Mouse (Mus musculus) liver, embryonic 14.5 days (tissue): ENCODE measurements at regions not wholly inside any gene's neighbourhood (a gene's known extent, or its start where the extent isn't known, plus 50 kb on each side); places are given as distances from the start of the nearest gene placed in this dataset.

Experiments used
- ATAC-seq: fragments of 200-750 bp; cut with Nextera tagmentation; 2 replicates; pipeline ENCODE4 v1.8.0; 2017; ENCODE audit warnings: moderate number of reproducible peaks, mild to moderate bottlenecking, moderate library complexity; ENCODE audit not compliant: insufficient read depth
- DNase-seq, 3 experiments: peaks; one replicate each; pipeline ENCODE4 v3.0.0-alpha.2; 2012 to 2013; ENCODE audit warnings: low read depth in 3 of 3, low spot score in 3 of 3
- H3K27ac ChIP-seq: fragments of 300-500 bp; sonication (generic); 2 replicates; pipeline ENCODE4 v1.5.1; 2014; ENCODE audit warnings: moderate library complexity, mild to moderate bottlenecking, control low read depth, inconsistent platforms
- H3K27me3 ChIP-seq: fragments of 300-500 bp; sonication (generic); 2 replicates; pipeline ENCODE4 v1.6.1; 2014; ENCODE audit warnings: mild to moderate bottlenecking, low read length, moderate library complexity; ENCODE audit not compliant: control insufficient read depth, insufficient read depth
- H3K36me3 ChIP-seq: fragments of 300-500 bp; sonication (generic); replicated peaks from 2 replicates; pipeline ENCODE4 v1.6.1; 2014; ENCODE audit warnings: low read depth; ENCODE audit not compliant: control insufficient read depth, insufficient read depth
- H3K4me1 ChIP-seq, 2 experiments: fragments of 200-500 bp in 1 of 2; fragments of 300-500 bp in 1 of 2; sonication (generic) in 1 of 2; replicated peaks; 2 replicates each; pipeline ENCODE4 v1.6.1; 2012 to 2014; ENCODE audit warnings: antibody characterized with exemption in 1 of 2, inconsistent platforms in 1 of 2, low read length in 1 of 2; ENCODE audit not compliant: control insufficient read depth in 2 of 2, insufficient read depth in 2 of 2
- H3K4me2 ChIP-seq: fragments of 300-500 bp; sonication (generic); 2 replicates; pipeline ENCODE4 v1.6.1; 2014; ENCODE audit warnings: low read depth, mild to moderate bottlenecking, control low read depth, moderate library complexity
- H3K4me3 ChIP-seq, 2 experiments: fragments of 200-500 bp in 1 of 2; fragments of 300-500 bp in 1 of 2; sonication (generic) in 1 of 2; 2 replicates each; pipeline ENCODE4 v1.5.1; 2012 to 2014; ENCODE audit warnings: low read depth in 2 of 2, low read length in 2 of 2, mild to moderate bottlenecking in 2 of 2, control low read depth in 1 of 2, inconsistent platforms in 1 of 2, moderate library complexity in 1 of 2; ENCODE audit not compliant: insufficient read depth in 1 of 2
- H3K9ac ChIP-seq: fragments of 300-500 bp; sonication (generic); replicated peaks from 2 replicates; pipeline ENCODE4 v1.6.1; 2014; ENCODE audit warnings: mild to moderate bottlenecking, control low read depth, moderate library complexity
- H3K9me3 ChIP-seq: fragments of 300-500 bp; sonication (generic); 2 replicates; pipeline ENCODE4 v1.6.1; 2016; ENCODE audit warnings: low read length, mixed read lengths; ENCODE audit not compliant: control insufficient read depth
- CTCF ChIP-seq: IDR thresholded peaks from 2 replicates; pipeline ENCODE4 v1.5.1; 2016; ENCODE audit warnings: antibody characterized with exemption, low read depth, control low read depth
- EP300 ChIP-seq: IDR thresholded peaks from 2 replicates; pipeline ENCODE4 v1.6.1; 2016; ENCODE audit warnings: antibody characterized with exemption, low read depth
- WGBS: fragments of 180-500 bp; shearing (Covaris S2); extraction: QIAGEN DNeasy Blood & Tissue Kit; methylation state at CpG from one replicate; pipeline ENCODE4 v1.1.7; 2014; ENCODE audit not compliant: insufficient replicate concordance; 5-methylcytosine and 5-hydroxymethylcytosine counted together

DNA sequence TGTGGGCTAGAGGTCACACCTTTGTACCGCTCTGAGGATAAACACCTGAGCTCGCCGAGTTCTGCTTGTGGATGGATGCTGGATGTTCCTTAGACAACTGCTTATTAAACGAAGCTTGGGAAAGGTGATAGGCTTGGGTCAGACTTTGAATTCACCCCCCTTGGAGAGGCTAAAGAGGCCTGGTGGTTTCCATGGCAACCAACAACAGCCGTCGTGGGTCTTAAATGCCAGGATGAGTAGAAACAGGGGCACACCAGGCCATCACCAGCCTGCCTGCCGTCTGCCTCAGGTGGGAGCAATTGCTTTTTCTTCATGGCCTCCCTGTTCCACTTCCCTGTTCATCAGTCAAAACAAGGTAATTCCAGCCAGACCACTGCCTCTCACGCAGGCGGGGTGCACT, 504.1 kb downstream of the Tbc1d22a start:
- H3K4me2 ChIP-seq: no peak overlapping the region
- no peaks in the 10 kb centered on the region; the same call in 1 of the 2 replicates for H3K9me3 ChIP-seq
- H3K9ac ChIP-seq: no peak overlapping the region
- no peak for TF ChIP-seq EP300
- TF ChIP-seq CTCF: no peak
- no peaks in the 10 kb centered on the region for H3K36me3 ChIP-seq
- H3K27me3 ChIP-seq: no peaks in the 10 kb centered on the region
- ATAC-seq: no peak
- no peak overlapping the region for H3K4me3 ChIP-seq
- no peak for DNase-seq
- H3K4me1 ChIP-seq: no peaks in the 10 kb centered on the region
- 49% methylated on average over 9 of the region's 9 CpGs for WGBS
- H3K27ac ChIP-seq: no peak overlapping the region

DNA sequence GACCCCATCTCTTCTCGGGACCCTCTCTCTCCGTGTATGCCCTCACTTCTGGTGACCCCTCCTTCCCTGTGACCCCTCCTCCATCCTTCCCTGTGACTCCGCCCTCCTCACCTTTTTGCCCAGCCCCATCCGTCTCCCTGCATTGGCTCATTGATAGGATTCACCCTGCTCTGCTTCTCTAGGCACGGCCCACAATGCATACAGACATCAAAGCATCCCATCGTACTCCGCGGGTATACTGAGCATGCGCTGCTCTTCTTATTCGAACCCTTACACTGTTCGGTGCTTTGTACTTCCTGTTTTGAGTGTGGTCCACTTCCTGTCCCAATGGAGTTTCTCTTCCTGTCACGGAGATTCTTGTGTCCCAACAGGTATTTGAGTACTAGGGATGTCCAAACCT, 504.8 kb downstream of the Tbc1d22a start:
- Histone ChIP-seq H3K4me3 (no peak overlapping the region), H3K4me1 (no peaks in the 10 kb centered on the region), H3K27ac (no peak overlapping the region), H3K9ac (no peak overlapping the region), H3K27me3 (no peaks in the 10 kb centered on the region), H3K4me2 (no peak overlapping the region), H3K36me3 (no peaks in the 10 kb centered on the region), H3K9me3 (no peaks in the 10 kb centered on the region; the same call in 1 of the 2 replicates)
- no peak for TF ChIP-seq EP300
- no peak for TF ChIP-seq CTCF
- ATAC-seq: no peak
- DNase-seq: no peak
- 68% methylated on average over 12 of the region's 12 CpGs for WGBS

DNA sequence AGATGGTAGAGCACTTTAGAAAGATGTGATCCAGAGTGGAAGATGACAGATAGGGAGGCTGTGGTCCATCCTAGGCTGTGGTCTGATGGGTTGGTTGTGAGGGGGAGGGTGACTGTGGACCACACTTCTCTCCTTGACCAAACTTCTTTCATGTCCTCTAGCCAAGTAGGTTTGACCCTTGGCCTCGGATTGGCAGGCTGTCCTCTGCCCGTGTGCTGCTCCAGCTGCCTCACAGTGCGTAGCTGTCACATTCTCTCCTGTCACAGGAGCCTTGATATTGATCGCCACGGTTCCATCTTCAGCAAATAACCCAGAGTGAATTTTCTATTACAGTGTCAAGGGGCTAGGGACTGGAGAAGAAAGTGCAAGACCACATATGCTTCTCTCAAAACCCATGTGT, 506.9 kb downstream of the Tbc1d22a start:
- no peak overlapping the region for H3K27ac ChIP-seq
- DNase-seq (no peak), ATAC-seq (no peak)
- no peaks in the 10 kb centered on the region; the same call in 1 of the 2 replicates for H3K9me3 ChIP-seq
- H3K9ac ChIP-seq: no peak overlapping the region
- H3K4me1 ChIP-seq: no peaks in the 10 kb centered on the region
- no peak overlapping the region for H3K4me2 ChIP-seq
- H3K27me3 ChIP-seq: no peaks in the 10 kb centered on the region
- WGBS: 62% methylated on average over 5 of the region's 5 CpGs
- TF ChIP-seq EP300 (no peak), CTCF (no peak)
- H3K36me3 ChIP-seq: no peaks in the 10 kb centered on the region
- H3K4me3 ChIP-seq: no peak overlapping the region

DNA sequence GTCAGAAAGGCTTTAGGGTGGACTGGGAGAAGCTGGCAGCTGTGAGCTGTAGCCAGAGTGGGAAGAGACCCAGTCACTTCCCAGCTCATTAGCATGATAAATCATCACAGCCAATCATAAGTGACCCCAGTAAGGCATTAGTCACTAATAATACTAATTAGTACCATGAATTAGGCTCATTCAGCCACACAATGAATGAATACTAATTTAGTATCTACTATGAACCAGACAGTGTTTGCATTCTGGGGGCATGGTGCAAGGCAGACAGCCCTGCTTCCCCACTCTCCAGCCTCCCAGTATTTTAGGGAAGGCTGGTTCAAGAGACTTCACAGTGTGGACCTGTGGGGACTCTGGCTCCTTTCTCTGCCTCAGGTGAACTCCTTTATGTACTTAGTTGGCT, 523.7 kb downstream of the Tbc1d22a start:
- DNase-seq (no peak), ATAC-seq (no peak)
- H3K27ac ChIP-seq: no peak overlapping the region
- H3K9me3 ChIP-seq: no peaks in the 10 kb centered on the region
- TF ChIP-seq CTCF (no peak), EP300 (no peak)
- H3K4me1 ChIP-seq: no peaks in the 10 kb centered on the region
- no peak overlapping the region for H3K4me3 ChIP-seq
- H3K9ac ChIP-seq: no peak overlapping the region
- no peaks in the 10 kb centered on the region for H3K27me3 ChIP-seq
- H3K36me3 ChIP-seq: no peaks in the 10 kb centered on the region
- H3K4me2 ChIP-seq: no peak overlapping the region

DNA sequence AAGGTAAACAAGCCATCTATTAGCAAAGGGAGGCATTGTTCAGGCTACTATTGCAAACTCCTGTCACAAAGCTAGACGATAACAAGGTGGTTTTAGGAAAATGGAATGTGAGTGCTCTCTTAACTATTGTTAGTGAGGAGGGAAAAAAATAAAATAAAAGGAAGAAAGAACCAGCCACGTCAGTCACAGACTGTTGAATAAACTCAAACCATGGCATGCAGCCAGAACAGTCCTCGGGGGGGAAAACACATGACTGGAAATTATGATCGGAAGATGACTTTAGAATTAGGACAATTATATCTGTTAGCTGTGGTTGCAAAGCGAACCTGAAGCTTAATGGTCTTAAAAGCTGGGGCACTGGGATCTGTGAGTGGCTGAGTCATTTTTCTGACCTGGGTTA, 524.1 kb downstream of the Tbc1d22a start:
- H3K4me1 ChIP-seq: no peaks in the 10 kb centered on the region
- TF ChIP-seq EP300 (no peak), CTCF (no peak)
- H3K9me3 ChIP-seq: no peaks in the 10 kb centered on the region
- no peaks in the 10 kb centered on the region for H3K36me3 ChIP-seq
- H3K9ac ChIP-seq: no peak overlapping the region
- no peak overlapping the region for H3K4me3 ChIP-seq
- no peaks in the 10 kb centered on the region for H3K27me3 ChIP-seq
- 56% methylated on average over 5 of the region's 5 CpGs for WGBS
- DNase-seq: no peak
- ATAC-seq: no peak
- no peak overlapping the region for H3K27ac ChIP-seq
- H3K4me2 ChIP-seq: no peak overlapping the region
